Mouse (Mus musculus) hindbrain, embryonic 11.5 days (tissue): ENCODE results near the gene Olfr1490. TPM values are rescaled to one million over a fixed set of nuclear protein-coding genes. Genes with fewer than 3 reads are reported as not detected.
"Not testable (repeated sequence)": the region's sequence is repeated elsewhere in the genome, so short reads cannot be mapped to it uniquely, and the experiment has no call there.

Experiments used
- ATAC-seq: fragments of 200-750 bp; cut with Nextera tagmentation; 2 replicates; pipeline ENCODE4 v1.8.0; 2017; ENCODE audit warnings: mild to moderate bottlenecking, moderate TSS enrichment, moderate library complexity; ENCODE audit not compliant: low FRiP score
- DNase-seq: peaks from one replicate; pipeline ENCODE4 v3.0.0-alpha.2; 2015; ENCODE audit warnings: low spot score
- H3K27ac ChIP-seq: fragments of 300-500 bp; sonication (generic); 2 replicates; pipeline ENCODE4 v1.5.1; 2014; ENCODE audit warnings: mild to moderate bottlenecking, low read depth, low read length
- H3K27me3 ChIP-seq: fragments of 300-500 bp; sonication (generic); 2 replicates; pipeline ENCODE4 v1.6.1; 2014; ENCODE audit warnings: mild to moderate bottlenecking, low read length, moderate library complexity, mixed read lengths; ENCODE audit not compliant: control insufficient read depth, insufficient read depth
- H3K36me3 ChIP-seq: fragments of 300-500 bp; sonication (generic); 2 replicates; pipeline ENCODE4 v1.6.1; 2014; ENCODE audit warnings: mild to moderate bottlenecking, low read length, moderate library complexity, mixed read lengths; ENCODE audit not compliant: control insufficient read depth, insufficient read depth
- H3K4me1 ChIP-seq: fragments of 300-500 bp; sonication (generic); replicated peaks from 2 replicates; pipeline ENCODE4 v1.6.1; 2014; ENCODE audit warnings: low read length, mixed read lengths; ENCODE audit not compliant: control insufficient read depth, insufficient read depth
- H3K4me2 ChIP-seq: fragments of 300-500 bp; sonication (generic); replicated peaks from 2 replicates; pipeline ENCODE4 v1.6.1; 2014; ENCODE audit warnings: mild to moderate bottlenecking, low read depth, low read length
- H3K4me3 ChIP-seq: fragments of 300-500 bp; sonication (generic); 2 replicates; pipeline ENCODE4 v1.5.1; 2014; ENCODE audit warnings: low read depth, low read length
- H3K9ac ChIP-seq: fragments of 300-500 bp; sonication (generic); 2 replicates; pipeline ENCODE4 v1.6.1; 2014; ENCODE audit warnings: low read depth, low read length
- H3K9me3 ChIP-seq: fragments of 300-500 bp; sonication (generic); 2 replicates; pipeline ENCODE4 v1.6.1; 2016; ENCODE audit warnings: low read length; ENCODE audit not compliant: control insufficient read depth
- WGBS: fragments of 180-500 bp; shearing (Covaris S2); extraction: QIAGEN DNeasy Blood & Tissue Kit; methylation state at CpG from one replicate; pipeline ENCODE4 v1.1.7; 2014; 5-methylcytosine and 5-hydroxymethylcytosine counted together
- polyA plus RNA-seq: library from polyadenylated mRNA; unstranded; fragments of >200 nt; fragmentation: Nextera tagmentation; extraction: Ambion mirVana; gene quantifications from 2 replicates; pipeline ENCODE4 v1.2.1, GENCODE M21; 2014

Olfr1490 gene
- polyA plus RNA-seq: not detected in 2 replicates

GRCm38 (mm10) chr19:13650791-13651190 lies at the start of gene Olfr1490:
Gene Olfr1490 (plus strand): TSS chr19:13651091.
- H3K27ac ChIP-seq: no peak within 1 kb of the TSS
- H3K4me3 ChIP-seq: no peak within 1 kb of the TSS
- H3K9me3 ChIP-seq: no peaks in the 10 kb centered on the region
- no peaks in the 10 kb centered on the region for H3K36me3 ChIP-seq
- WGBS: 85% methylated on average over 1 of the region's 1 CpGs
- DNase-seq: no peak
- no peak within 1 kb of the TSS for H3K9ac ChIP-seq
- H3K4me2 ChIP-seq: no peak within 1 kb of the TSS
- H3K27me3 ChIP-seq: no peaks in the 10 kb centered on the region
- no peak for ATAC-seq
- no peaks in the 10 kb centered on the region for H3K4me1 ChIP-seq

- DNase-seq, H3K9me3 ChIP-seq, H3K36me3 ChIP-seq, H3K27ac ChIP-seq, H3K9ac ChIP-seq, H3K4me2 ChIP-seq, ATAC-seq, H3K27me3 ChIP-seq, H3K4me1 ChIP-seq, H3K4me3 ChIP-seq: not testable (repeated sequence)
- 94% methylated on average over 2 of the region's 2 CpGs for WGBS
These were observed 33.8 kb upstream of the Olfr1490 start, which contains the start of gene Olfr1487 for GRCm38 (mm10) chr19:13617075-13617474. Gene Olfr1487 (plus strand): TSS chr19:13617375.

GRCm38 (mm10) chr19:13631321-13631720 lies 19.6 kb upstream of the Olfr1490 start, which contains the start of gene Olfr1489:
Gene Olfr1489 (plus strand): TSS chr19:13631621.
- no peak within 1 kb of the TSS for H3K27ac ChIP-seq
- no peaks in the 10 kb centered on the region for H3K9me3 ChIP-seq
- H3K4me1 ChIP-seq: no peaks in the 10 kb centered on the region
- H3K4me2 ChIP-seq: no peak within 1 kb of the TSS
- H3K4me3 ChIP-seq: no peak within 1 kb of the TSS
- no peaks in the 10 kb centered on the region for H3K27me3 ChIP-seq
- H3K9ac ChIP-seq: no peak within 1 kb of the TSS
- no peaks in the 10 kb centered on the region for H3K36me3 ChIP-seq
- ATAC-seq (no peak), DNase-seq (no peak)
- 91% methylated on average over 1 of the region's 1 CpGs for WGBS

GRCm38 (mm10) chr19:13696968-13697367 lies 46.1 kb downstream of the Olfr1490 start, which contains the start of gene Olfr1491:
Gene Olfr1491 (plus strand): TSS chr19:13697268.
- Histone ChIP-seq H3K27ac (no peak within 1 kb of the TSS), H3K9me3 (no peaks in the 10 kb centered on the region), H3K27me3 (no peaks in the 10 kb centered on the region), H3K36me3 (no peaks in the 10 kb centered on the region), H3K4me3 (no peak within 1 kb of the TSS), H3K9ac (no peak within 1 kb of the TSS), H3K4me2 (no peak within 1 kb of the TSS), H3K4me1 (no peaks in the 10 kb centered on the region)
- WGBS: 77% methylated on average over 3 of the region's 3 CpGs
- DNase-seq: no peak
- ATAC-seq: no peak

Other genes starting within 250 kb of the Olfr1490 start
- gene Olfr1469, start 243.2 kb upstream of the Olfr1490 start, polyA plus RNA-seq: not detected in 2 replicates
- gene Olfr1471, start 207.7 kb upstream of the Olfr1490 start, polyA plus RNA-seq: not detected in 2 replicates
- gene Olfr1472, start 195.0 kb upstream of the Olfr1490 start, polyA plus RNA-seq: not detected in 2 replicates
- gene Olfr1474, start 181.5 kb upstream of the Olfr1490 start, polyA plus RNA-seq: not detected in 2 replicates
- not detected in 2 replicates for gene Olfr1475, start 170.9 kb upstream of the Olfr1490 start, polyA plus RNA-seq
- gene Olfr1477, start 150.5 kb upstream of the Olfr1490 start, polyA plus RNA-seq: not detected in 2 replicates
- gene Olfr1480, start 123.2 kb upstream of the Olfr1490 start, polyA plus RNA-seq: not detected in 2 replicates
- gene Olfr1484, start 67.6 kb upstream of the Olfr1490 start, polyA plus RNA-seq: not detected in 2 replicates
- gene Olfr1487, start 33.7 kb upstream of the Olfr1490 start, polyA plus RNA-seq: not detected in 2 replicates
- not detected in 2 replicates for gene Olfr1489, start 19.5 kb upstream of the Olfr1490 start, polyA plus RNA-seq
- gene Olfr1491, start 46.2 kb downstream of the Olfr1490 start, polyA plus RNA-seq: not detected in 2 replicates
- gene Olfr1493-ps1, start 72.2 kb downstream of the Olfr1490 start, polyA plus RNA-seq: not detected in 2 replicates
- gene Olfr1494, start 88.6 kb downstream of the Olfr1490 start, polyA plus RNA-seq: not detected in 2 replicates
- gene Olfr1495, start 113.5 kb downstream of the Olfr1490 start, polyA plus RNA-seq: not detected in 2 replicates
- gene Olfr1496, start 126.8 kb downstream of the Olfr1490 start, polyA plus RNA-seq: not detected in 2 replicates
- gene Olfr1497, start 147.1 kb downstream of the Olfr1490 start, polyA plus RNA-seq: not detected in 2 replicates
- not detected in 2 replicates for gene Olfr1499, start 168.4 kb downstream of the Olfr1490 start, polyA plus RNA-seq
- gene Olfr1500, start 179.4 kb downstream of the Olfr1490 start, polyA plus RNA-seq: not detected in 2 replicates
- not detected in 2 replicates for gene Olfr1501, start 199.6 kb downstream of the Olfr1490 start, polyA plus RNA-seq
- not detected in 2 replicates for gene Olfr1502, start 210.7 kb downstream of the Olfr1490 start, polyA plus RNA-seq
- not detected in 2 replicates for gene Olfr1504, start 246.8 kb downstream of the Olfr1490 start, polyA plus RNA-seq